Mouse (Mus musculus): ENCODE measurements around the gene Dysf. TPM values are rescaled to one million over a fixed set of nuclear protein-coding genes. Genes with fewer than 3 reads are reported as not detected.

The Dysf gene
- polyA plus RNA-seq, 1 experiment from 2014 or later, result 2.1 TPM

DNA sequence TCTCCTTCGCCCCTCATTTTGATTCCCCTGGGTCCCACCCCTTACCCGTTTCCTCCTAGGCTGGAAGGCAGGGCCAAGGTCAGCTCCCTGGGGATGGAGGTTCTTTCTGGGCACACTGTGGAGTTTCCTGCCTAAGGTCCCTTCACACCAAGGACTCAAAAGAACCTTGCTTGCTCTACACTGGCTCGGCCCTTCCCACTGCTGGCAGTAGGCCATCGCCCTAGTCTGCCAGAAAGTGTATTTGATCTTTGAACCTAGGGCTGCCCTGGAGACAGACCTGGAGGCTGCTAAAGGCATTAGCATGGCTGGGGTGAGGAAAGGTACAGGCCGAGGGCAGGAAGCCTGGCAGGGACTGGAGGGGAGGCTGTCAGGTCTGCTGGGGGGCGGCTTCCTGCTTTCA is 225.4 kb downstream of the Dysf start:
- H3K4me3 ChIP-seq (ENCODE audit: low read depth, low read length), result no peak overlapping the region
- H3K27ac ChIP-seq (ENCODE audit: low read depth, low read length), result no peak overlapping the region
- no peaks in the 10 kb centered on the region for H3K27me3 ChIP-seq (ENCODE audit: control insufficient read depth, insufficient read depth, low read length)
- no peaks in the 10 kb centered on the region for H3K4me1 ChIP-seq (ENCODE audit: control insufficient read depth, insufficient read depth, low read length)
- no peak for ATAC-seq (ENCODE audit: low read depth)
- no peaks in the 10 kb centered on the region for H3K9me3 ChIP-seq (ENCODE audit: control insufficient read depth, low read length)
- no peak overlapping the region for H3K9ac ChIP-seq (replicated peaks; ENCODE audit: low read depth, low read length)
- 72% methylated on average over 6 of the region's 6 CpGs for WGBS
- H3K4me2 ChIP-seq (ENCODE audit: low read depth, low read length), result no peak overlapping the region
- no peaks in the 10 kb centered on the region for H3K36me3 ChIP-seq (ENCODE audit: control insufficient read depth, insufficient read depth, low read length)

GRCm38 (mm10) chr6:84235365-84235764 is 227.0 kb downstream of the Dysf start:
- Histone ChIP-seq H3K27me3 (ENCODE audit: control insufficient read depth, insufficient read depth, low read length) (no peaks in the 10 kb centered on the region), H3K27ac (ENCODE audit: low read depth, low read length) (no peak overlapping the region), H3K9ac (replicated peaks; ENCODE audit: low read depth, low read length) (no peak overlapping the region), H3K4me3 (ENCODE audit: low read depth, low read length) (no peak overlapping the region), H3K4me1 (ENCODE audit: control insufficient read depth, insufficient read depth, low read length) (no peaks in the 10 kb centered on the region), H3K4me2 (ENCODE audit: low read depth, low read length) (no peak overlapping the region), H3K36me3 (ENCODE audit: control insufficient read depth, insufficient read depth, low read length) (no peaks in the 10 kb centered on the region), H3K9me3 (ENCODE audit: control insufficient read depth, low read length) (no peaks in the 10 kb centered on the region)
- no peak for ATAC-seq (ENCODE audit: low read depth)
- WGBS, result 90% methylated on average over 2 of the region's 2 CpGs

DNA sequence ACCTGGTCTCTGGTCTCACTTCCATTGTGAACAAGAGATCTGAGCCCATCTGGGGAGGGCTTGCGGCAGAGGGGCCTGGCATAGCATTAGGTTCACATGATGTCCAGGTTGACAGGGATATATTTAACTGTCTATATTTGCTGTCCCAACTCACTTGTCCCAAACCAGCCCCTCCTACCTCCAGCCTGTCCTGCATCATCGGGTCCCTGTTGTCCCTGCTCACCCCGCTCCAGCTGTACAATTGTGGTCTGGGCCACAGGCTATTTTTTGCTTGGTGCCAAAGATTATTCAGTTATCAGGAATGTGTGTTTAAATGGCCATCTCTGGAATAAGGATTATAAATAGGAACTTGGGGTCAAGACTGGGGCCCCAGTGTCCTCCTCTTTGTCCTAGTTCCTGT is 235.0 kb downstream of the Dysf start:
- Histone ChIP-seq H3K4me2 (ENCODE audit: low read depth, low read length) (no peak overlapping the region), H3K9ac (replicated peaks; ENCODE audit: low read depth, low read length) (no peak overlapping the region), H3K27ac (ENCODE audit: low read depth, low read length) (no peak overlapping the region), H3K36me3 (ENCODE audit: control insufficient read depth, insufficient read depth, low read length) (no peaks in the 10 kb centered on the region), H3K4me3 (ENCODE audit: low read depth, low read length) (no peak overlapping the region), H3K27me3 (ENCODE audit: control insufficient read depth, insufficient read depth, low read length) (no peaks in the 10 kb centered on the region), H3K4me1 (ENCODE audit: control insufficient read depth, insufficient read depth, low read length) (no peaks in the 10 kb centered on the region), H3K9me3 (ENCODE audit: control insufficient read depth, low read length) (no peaks in the 10 kb centered on the region)
- no peak for ATAC-seq (ENCODE audit: low read depth)
- WGBS, result 97% methylated on average over 3 of the region's 3 CpGs

DNA sequence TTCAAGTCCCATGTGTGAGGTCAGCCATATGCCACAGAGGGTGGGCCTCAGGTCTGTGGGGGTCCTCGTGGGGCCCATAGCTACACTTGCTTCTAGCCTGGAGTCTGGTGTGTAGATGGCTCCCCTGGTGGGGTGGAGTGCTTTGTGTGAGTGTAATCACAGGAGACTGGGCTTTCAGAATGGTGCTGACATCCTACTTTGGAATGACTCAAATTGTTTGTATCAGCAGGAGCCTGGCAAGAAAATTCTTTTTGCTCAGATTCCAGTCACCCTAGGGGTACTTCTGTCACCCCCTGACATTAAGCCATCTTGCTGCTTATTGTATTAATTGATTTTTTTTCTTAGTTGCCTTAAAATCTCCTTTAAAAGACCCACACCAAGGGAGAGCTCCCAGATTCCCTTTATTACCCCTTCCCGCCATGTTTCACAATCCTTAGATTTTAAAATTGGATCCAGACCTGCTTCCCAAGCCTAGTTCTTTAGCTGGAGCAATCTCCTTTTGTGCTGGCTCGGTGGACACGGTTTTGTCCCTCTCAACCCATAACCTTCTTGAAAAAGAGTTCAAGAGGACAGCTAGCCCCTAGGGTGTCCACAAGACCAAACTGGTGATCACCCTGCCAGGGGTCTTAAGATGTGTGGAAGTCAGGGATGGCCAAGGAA is 237.8 kb downstream of the Dysf start:
- ATAC-seq (ENCODE audit: low read depth), result no peak
- Histone ChIP-seq H3K4me3 (ENCODE audit: low read depth, low read length) (no peak overlapping the region), H3K27me3 (ENCODE audit: control insufficient read depth, insufficient read depth, low read length) (no peaks in the 10 kb centered on the region), H3K36me3 (ENCODE audit: control insufficient read depth, insufficient read depth, low read length) (no peaks in the 10 kb centered on the region), H3K27ac (ENCODE audit: low read depth, low read length) (no peak overlapping the region), H3K4me2 (ENCODE audit: low read depth, low read length) (no peak overlapping the region), H3K9ac (replicated peaks; ENCODE audit: low read depth, low read length) (no peak overlapping the region), H3K4me1 (ENCODE audit: control insufficient read depth, insufficient read depth, low read length) (no peaks in the 10 kb centered on the region), H3K9me3 (ENCODE audit: control insufficient read depth, low read length) (no peaks in the 10 kb centered on the region)
- 80% methylated on average over 4 of the region's 4 CpGs for WGBS

DNA sequence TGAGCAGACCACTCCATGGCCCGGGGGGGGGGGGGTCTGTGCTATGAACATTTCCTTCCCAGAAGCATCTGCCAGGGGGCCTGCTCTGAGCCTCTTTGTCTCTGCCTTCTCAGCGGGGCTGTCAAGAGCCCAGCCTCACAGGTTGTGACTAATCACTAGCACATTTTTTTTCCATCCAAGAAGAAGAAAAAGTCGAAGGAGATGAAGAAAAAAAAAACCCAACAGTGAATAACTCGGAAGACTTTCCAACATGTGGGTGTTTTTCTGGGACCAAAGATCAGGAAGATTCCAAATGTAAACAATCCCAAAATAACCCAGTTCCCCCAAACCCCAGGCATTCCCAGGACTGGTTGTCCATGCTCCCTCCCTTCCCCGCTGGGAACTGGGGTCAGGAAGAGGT is 238.6 kb downstream of the Dysf start:
- 70% methylated on average over 5 of the region's 5 CpGs for WGBS
- no peak for ATAC-seq (ENCODE audit: low read depth)

More for the DNA sequence above, 238.6 kb downstream of the Dysf start:
- no peaks in the 10 kb centered on the region for H3K4me1 ChIP-seq (ENCODE audit: control insufficient read depth, insufficient read depth, low read length)
- no peak overlapping the region for H3K4me2 ChIP-seq (ENCODE audit: low read depth, low read length)
- H3K4me3 ChIP-seq (ENCODE audit: low read depth, low read length), result no peak overlapping the region
- no peak overlapping the region for H3K27ac ChIP-seq (ENCODE audit: low read depth, low read length)
- H3K9me3 ChIP-seq (ENCODE audit: control insufficient read depth, low read length), result no peaks in the 10 kb centered on the region
- H3K27me3 ChIP-seq (ENCODE audit: control insufficient read depth, insufficient read depth, low read length), result no peaks in the 10 kb centered on the region
- no peaks in the 10 kb centered on the region for H3K36me3 ChIP-seq (ENCODE audit: control insufficient read depth, insufficient read depth, low read length)
- no peak overlapping the region for H3K9ac ChIP-seq (replicated peaks; ENCODE audit: low read depth, low read length)

Other genes starting within 250 kb of the Dysf start
- gene Ankrd53, start 245.9 kb upstream of the Dysf start, polyA plus RNA-seq (2014; fragmentation: Nextera tagmentation; extraction: Ambion mirVana), result 0.24 and 0.27 TPM in 2 replicates
- gene Tex261, start 232.8 kb upstream of the Dysf start, polyA plus RNA-seq (2014; fragmentation: Nextera tagmentation; extraction: Ambion mirVana), result 44.8 and 54.2 TPM in 2 replicates
- gene Nagk, start 213.6 kb upstream of the Dysf start, polyA plus RNA-seq (2014; fragmentation: Nextera tagmentation; extraction: Ambion mirVana), result 99.0 and 112 TPM in 2 replicates
- 26.0 and 29.7 TPM in 2 replicates for gene Paip2b, start 176.8 kb upstream of the Dysf start, polyA plus RNA-seq (2014; fragmentation: Nextera tagmentation; extraction: Ambion mirVana)
- 104 and 118 TPM in 2 replicates for gene Zfp638, start 141.5 kb upstream of the Dysf start, polyA plus RNA-seq (2014; fragmentation: Nextera tagmentation; extraction: Ambion mirVana)

Measured in neural tube, embryonic 14.5 days (tissue).